Mouse (Mus musculus): ENCODE results near the gene Ccdc127. TPM values are rescaled to one million over a fixed set of nuclear protein-coding genes. Genes with fewer than 3 reads are reported as not detected.

Gene Ccdc127
- 0.39 and 0.74 TPM in 2 replicates for polyA plus RNA-seq (2012; ENCODE audit: insufficient read depth, low replicate concordance)

DNA sequence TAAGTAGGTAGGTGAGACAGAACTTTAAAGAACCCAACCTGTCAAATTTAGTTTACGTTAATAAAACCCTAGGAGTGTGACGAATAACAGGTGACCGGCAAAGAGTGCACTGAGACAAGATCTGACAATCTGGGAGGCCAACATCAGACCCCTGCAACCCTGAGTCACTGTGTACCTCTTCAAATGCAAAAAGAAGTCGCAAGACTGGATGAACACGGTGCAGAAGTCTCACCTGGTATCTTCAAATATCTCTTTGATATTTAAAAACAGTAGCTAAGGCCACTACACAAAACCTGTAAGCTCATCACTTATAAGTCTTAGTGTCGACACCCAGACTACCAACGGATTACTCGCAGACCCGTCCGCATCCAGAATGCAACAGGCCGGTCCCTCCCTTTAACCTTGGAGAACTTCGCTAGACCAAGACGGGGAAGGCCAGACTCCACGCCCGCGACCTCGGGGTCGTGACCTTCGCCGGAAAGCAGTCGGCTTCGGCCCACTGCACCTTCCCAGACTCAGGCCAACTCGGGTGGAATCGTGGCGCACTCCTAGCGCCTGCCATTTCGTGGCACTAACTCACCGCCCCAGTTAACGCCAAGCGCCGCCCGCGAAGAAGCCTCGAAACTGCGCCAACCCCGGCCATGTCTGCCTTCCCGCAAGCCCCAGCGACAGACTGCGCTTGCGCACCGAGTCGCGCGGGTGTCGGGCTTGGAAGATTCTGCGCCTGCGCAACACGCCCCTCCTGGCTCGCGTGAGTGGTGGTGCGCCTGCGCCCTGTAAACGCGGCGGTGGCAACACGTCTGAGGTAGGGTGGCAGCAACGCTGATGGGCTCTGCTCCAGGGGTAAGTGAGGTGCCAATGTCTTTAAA is at the start of gene Ccdc127, which contains the start of gene Sdha:
Ccdc127 (plus strand) TSS at position 744 of the 869 bp plus-strand sequence.
Sdha (minus strand) TSS at position 715 of the 869 bp plus-strand sequence.
- TF ChIP-seq GATA1 (IDR thresholded peaks at IDR 0.05; ENCODE audit: borderline replicate concordance, low read length) (no peak), FLI1 (IDR thresholded peaks at IDR 0.05; ENCODE audit: low read length) (no peak)
- peaks cover 28% of the 10 kb centered on the region; the same call in 1 of the 2 replicates for H3K4me1 ChIP-seq
- H3K4me3 ChIP-seq (replicated peaks): peak within 1 kb of the TSS; percentile 93
- no peaks in the 10 kb centered on the region for H3K9me3 ChIP-seq
- no peaks in the 10 kb centered on the region for H3K27me3 ChIP-seq (replicated peaks)
- H3K36me3 ChIP-seq (replicated peaks; ENCODE audit: low read length): peaks cover 32% of the 10 kb centered on the region

DNA sequence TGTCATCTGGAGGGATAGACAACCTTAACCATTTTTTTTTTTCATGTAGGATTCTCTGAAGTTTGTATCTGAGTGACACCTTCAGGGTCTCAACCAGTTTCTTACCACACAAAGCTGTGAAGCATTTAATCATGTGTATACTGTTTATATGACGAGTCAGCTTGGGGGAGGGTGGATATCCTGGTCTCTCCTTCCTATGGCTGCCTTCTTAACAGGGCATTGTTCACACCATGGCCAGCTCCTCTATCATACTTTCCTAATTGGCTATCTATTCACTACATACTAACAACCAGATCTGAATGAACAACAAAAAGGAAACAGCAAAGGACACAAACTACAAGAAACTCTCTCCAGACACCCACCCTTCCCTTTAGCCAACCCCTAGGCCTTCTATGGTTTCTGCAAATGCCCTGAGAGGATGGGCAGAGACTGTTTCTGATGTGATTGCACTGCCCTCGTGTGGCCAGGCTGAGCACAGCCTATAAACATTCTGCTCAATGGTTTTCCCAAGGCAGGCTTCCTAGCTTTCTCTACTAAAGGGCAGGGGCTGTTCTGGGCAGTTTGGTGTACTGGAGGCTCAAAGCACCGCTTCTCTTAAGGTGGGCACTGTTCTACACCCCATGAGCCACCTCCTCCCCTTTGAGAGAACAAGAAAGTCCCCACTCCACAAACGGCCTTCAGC is 49.0 kb upstream of the Ccdc127 start:
- TF ChIP-seq GATA1 (IDR thresholded peaks at IDR 0.05; ENCODE audit: borderline replicate concordance, low read length) (no peak), FLI1 (IDR thresholded peaks at IDR 0.05; ENCODE audit: low read length) (no peak)

DNA sequence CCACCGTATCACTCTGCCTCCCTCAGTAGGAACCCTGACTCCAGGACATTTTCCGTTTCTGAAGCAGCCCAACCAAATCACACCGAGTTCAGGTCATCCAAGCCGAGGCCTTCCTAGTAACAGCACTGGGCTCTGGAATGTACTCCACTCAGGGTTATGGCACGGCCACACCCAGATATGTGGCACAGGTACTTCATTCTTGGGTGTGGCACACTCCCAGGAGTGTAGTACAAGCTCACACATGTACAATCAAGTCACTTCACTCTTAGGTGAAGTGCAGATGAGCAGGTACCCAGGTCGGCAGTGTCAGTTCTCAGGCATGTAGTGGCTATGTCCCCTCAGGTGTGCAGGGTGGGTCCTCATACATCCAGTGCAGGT is 48.5 kb upstream of the Ccdc127 start:
- no peaks in the 10 kb centered on the region for H3K9me3 ChIP-seq
- H3K36me3 ChIP-seq (replicated peaks; ENCODE audit: low read length): peaks cover 54% of the 10 kb centered on the region
- H3K27me3 ChIP-seq (replicated peaks): no peaks in the 10 kb centered on the region
- TF ChIP-seq GATA1 (IDR thresholded peaks at IDR 0.05; ENCODE audit: borderline replicate concordance, low read length): no peak
- no peak for TF ChIP-seq FLI1 (IDR thresholded peaks at IDR 0.05; ENCODE audit: low read length)
- peaks cover 4% of the 10 kb centered on the region; the same call in 1 of the 2 replicates for H3K4me1 ChIP-seq
- H3K4me3 ChIP-seq (replicated peaks): no peak overlapping the region

More for the DNA sequence above, 49.0 kb upstream of the Ccdc127 start:
- Histone ChIP-seq H3K27me3 (replicated peaks) (no peaks in the 10 kb centered on the region), H3K4me3 (replicated peaks) (no peak overlapping the region), H3K4me1 (peaks cover 4% of the 10 kb centered on the region; the same call in 1 of the 2 replicates), H3K9me3 (no peaks in the 10 kb centered on the region), H3K36me3 (replicated peaks; ENCODE audit: low read length) (peaks cover 48% of the 10 kb centered on the region)

DNA sequence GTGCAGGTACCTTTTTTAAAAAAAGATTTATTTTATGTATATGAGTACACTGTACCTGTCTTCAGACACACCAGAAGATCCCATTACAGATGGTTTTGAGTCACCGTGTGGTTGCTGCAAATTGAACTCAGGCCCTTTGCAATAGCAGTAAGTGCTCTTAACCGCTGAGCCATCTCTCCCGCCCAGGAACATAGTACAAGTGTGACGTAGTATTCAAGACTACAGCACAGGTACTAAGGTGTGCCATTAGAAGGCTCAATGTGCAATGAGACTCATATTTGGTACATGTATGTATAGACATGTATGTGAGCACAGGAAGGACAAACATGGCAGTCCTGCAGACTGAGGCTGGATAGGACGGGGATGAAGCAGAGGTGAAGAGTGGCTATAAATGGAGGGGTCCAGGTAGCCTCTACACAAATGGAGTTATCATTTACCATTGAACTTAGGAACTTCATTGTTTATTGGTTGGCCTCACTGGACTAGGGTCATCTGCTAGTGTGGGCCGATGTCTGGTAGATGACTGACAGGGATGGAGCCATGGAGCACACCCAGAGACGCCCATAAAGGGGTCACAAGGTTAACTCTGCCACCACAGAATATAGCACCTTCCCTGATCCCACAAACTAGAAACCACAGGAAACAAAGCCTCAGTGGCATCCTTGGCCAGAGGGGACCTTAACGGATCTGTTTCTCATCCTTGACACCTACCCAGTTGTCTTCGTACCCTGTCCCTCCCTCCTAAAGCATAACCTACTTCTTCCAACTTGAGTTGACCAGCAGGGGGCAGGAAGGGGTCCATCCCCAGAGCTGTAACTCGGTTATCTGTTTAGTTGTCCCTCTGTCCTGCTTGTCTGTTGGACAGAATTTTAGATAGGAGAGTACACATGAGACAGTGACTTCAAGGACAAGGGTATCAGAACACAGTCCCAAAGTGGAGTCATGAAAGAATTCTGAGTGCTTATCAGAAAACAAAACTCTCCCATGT is 47.8 kb upstream of the Ccdc127 start:
- peaks cover 4% of the 10 kb centered on the region; the same call in 1 of the 2 replicates for H3K4me1 ChIP-seq
- H3K27me3 ChIP-seq (replicated peaks): no peaks in the 10 kb centered on the region
- peaks cover 61% of the 10 kb centered on the region for H3K36me3 ChIP-seq (replicated peaks; ENCODE audit: low read length)
- no peak overlapping the region for H3K4me3 ChIP-seq (replicated peaks)
- no peak for TF ChIP-seq FLI1 (IDR thresholded peaks at IDR 0.05; ENCODE audit: low read length)
- no peak for TF ChIP-seq GATA1 (IDR thresholded peaks at IDR 0.05; ENCODE audit: borderline replicate concordance, low read length)
- H3K9me3 ChIP-seq: no peaks in the 10 kb centered on the region

DNA sequence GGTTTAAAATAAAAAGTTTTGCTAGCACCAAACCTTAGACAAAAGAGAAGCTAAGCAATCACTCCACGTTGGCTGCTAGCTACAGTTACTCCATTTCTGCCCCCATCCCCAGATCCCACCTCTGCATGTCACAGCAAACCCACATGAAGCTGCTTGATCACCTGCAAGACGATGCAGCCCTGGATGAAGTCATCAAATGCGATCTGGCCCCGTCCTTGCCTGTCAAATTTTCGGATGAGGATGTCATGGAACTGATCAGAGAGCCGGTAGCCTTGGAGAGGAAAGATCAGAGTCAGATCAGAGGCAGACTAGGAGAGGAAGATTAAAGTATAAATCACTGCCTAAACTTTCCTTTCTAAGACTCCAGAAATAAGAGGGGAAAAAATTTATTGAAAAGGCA is 44.7 kb upstream of the Ccdc127 start:
- Histone ChIP-seq H3K9me3 (no peaks in the 10 kb centered on the region), H3K4me3 (replicated peaks) (no peak overlapping the region), H3K27me3 (replicated peaks) (no peaks in the 10 kb centered on the region), H3K36me3 (replicated peaks; ENCODE audit: low read length) (peaks cover 91% of the 10 kb centered on the region), H3K4me1 (peaks cover 6% of the 10 kb centered on the region; the same call in 1 of the 2 replicates)
- no peak for TF ChIP-seq GATA1 (IDR thresholded peaks at IDR 0.05; ENCODE audit: borderline replicate concordance, low read length)
- no peak for TF ChIP-seq FLI1 (IDR thresholded peaks at IDR 0.05; ENCODE audit: low read length)

DNA sequence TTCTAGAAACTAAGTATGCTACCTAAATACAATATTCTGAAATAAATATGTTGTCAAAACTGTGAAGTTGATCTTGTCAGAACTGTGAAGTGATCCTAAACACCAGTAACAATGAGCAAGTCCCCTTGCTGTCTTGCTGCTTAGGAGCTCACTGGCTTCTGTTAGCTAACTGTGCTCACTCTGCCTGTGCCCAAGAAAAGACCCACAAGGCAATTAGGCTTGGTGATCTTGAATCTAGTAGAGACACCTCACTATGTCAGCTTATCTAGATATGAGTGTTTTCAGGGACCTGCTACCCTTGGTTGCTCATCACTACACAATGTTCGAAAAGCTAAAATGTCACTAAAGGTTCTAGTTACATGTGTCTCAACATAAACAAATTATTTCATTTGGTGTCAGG is 44.3 kb upstream of the Ccdc127 start:
- Histone ChIP-seq H3K36me3 (replicated peaks; ENCODE audit: low read length) (peaks cover 95% of the 10 kb centered on the region), H3K27me3 (replicated peaks) (no peaks in the 10 kb centered on the region)

DNA sequence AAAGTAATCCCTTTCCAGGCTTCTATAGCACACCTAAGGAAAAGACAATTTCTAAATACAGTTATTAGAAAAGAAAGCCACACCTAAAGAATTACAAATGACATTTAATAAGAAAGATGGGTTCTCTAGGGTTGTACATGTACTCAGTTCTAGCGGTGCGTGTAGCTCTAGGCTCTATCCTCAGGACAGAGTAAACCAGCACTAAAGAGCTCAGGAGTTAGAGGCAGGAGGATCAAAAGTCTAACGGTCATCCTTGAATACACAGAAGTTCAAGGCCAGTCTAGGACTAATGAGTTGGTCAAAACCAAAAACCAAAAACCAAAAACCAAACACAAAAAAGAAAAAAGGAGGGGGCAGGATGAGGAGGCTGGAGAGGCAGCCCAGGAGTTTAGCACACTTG is 35.5 kb upstream of the Ccdc127 start:
- no peak for TF ChIP-seq GATA1 (IDR thresholded peaks at IDR 0.05; ENCODE audit: borderline replicate concordance, low read length)
- TF ChIP-seq FLI1 (IDR thresholded peaks at IDR 0.05; ENCODE audit: low read length): no peak
- H3K9me3 ChIP-seq: no peaks in the 10 kb centered on the region
- H3K36me3 ChIP-seq (replicated peaks; ENCODE audit: low read length): peaks cover 62% of the 10 kb centered on the region
- no peaks in the 10 kb centered on the region for H3K27me3 ChIP-seq (replicated peaks)
- H3K4me1 ChIP-seq: peaks cover 35% of the 10 kb centered on the region
- H3K4me3 ChIP-seq (replicated peaks): no peak overlapping the region

More for the DNA sequence above, 44.3 kb upstream of the Ccdc127 start:
- H3K4me1 ChIP-seq: peaks cover 6% of the 10 kb centered on the region; the same call in 1 of the 2 replicates
- TF ChIP-seq GATA1 (IDR thresholded peaks at IDR 0.05; ENCODE audit: borderline replicate concordance, low read length): no peak
- TF ChIP-seq FLI1 (IDR thresholded peaks at IDR 0.05; ENCODE audit: low read length): no peak
- H3K4me3 ChIP-seq (replicated peaks): no peak overlapping the region
- H3K9me3 ChIP-seq: no peaks in the 10 kb centered on the region

DNA sequence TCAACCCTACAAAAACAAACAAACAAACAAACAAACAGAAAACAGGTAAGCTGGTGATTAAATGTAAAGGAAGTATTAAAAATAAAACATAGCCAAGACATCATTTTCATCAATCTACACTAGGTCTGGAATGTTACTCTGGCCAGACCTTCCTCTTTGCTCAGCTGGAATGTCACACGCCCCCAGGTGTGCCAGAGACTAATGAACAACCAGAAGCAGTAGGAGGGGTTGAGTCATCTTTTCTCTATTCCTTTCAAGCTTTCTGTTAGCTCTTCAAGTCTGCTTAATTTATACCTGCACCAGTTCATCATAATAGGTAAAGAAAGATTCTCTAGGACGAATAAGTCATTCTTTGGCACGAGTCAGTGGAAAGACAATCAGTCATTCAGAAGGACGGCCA is 33.7 kb upstream of the Ccdc127 start:
- peaks cover 35% of the 10 kb centered on the region for H3K4me1 ChIP-seq
- TF ChIP-seq GATA1 (IDR thresholded peaks at IDR 0.05; ENCODE audit: borderline replicate concordance, low read length): no peak
- TF ChIP-seq FLI1 (IDR thresholded peaks at IDR 0.05; ENCODE audit: low read length): no peak
- peak overlapping the region; percentile 98 for H3K4me3 ChIP-seq (replicated peaks)
- H3K9me3 ChIP-seq: no peaks in the 10 kb centered on the region
- peaks cover 61% of the 10 kb centered on the region for H3K36me3 ChIP-seq (replicated peaks; ENCODE audit: low read length)
- H3K27me3 ChIP-seq (replicated peaks): no peaks in the 10 kb centered on the region

DNA sequence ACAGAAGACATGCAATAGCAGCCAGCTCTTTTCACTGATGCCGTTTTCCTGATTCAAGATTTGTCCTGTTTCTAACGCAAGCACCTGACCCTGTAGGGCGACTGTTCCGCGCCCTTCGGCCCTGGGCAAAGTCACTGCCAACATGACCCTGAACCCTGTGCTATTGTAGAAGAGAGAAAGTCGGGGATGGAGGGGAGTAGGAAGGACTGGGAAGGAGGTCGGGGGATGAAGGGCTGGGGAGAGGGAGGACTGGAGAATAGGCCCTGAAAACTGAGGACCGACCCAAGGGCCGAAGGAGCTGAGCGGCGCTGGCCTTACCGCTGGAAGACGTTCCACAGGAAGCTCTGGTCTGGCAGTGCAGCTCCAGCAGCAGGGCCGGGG is 33.3 kb upstream of the Ccdc127 start:
- no peak for TF ChIP-seq FLI1 (IDR thresholded peaks at IDR 0.05; ENCODE audit: low read length)
- no peak for TF ChIP-seq GATA1 (IDR thresholded peaks at IDR 0.05; ENCODE audit: borderline replicate concordance, low read length)
- no peaks in the 10 kb centered on the region for H3K9me3 ChIP-seq
- H3K27me3 ChIP-seq (replicated peaks): no peaks in the 10 kb centered on the region
- H3K36me3 ChIP-seq (replicated peaks; ENCODE audit: low read length): peaks cover 61% of the 10 kb centered on the region
- H3K4me3 ChIP-seq (replicated peaks): peak overlapping the region; percentile 98
- peaks cover 35% of the 10 kb centered on the region for H3K4me1 ChIP-seq

Measured in megakaryocyte, embryonic 14.5 days (primary cell).